Mouse (Mus musculus) intestine, embryonic 16.5 days (tissue): ENCODE data around the gene Trim71. TPM values are rescaled to one million over a fixed set of nuclear protein-coding genes. Genes with fewer than 3 reads are reported as not detected.
A peak's percentile ranks its signal among the peaks of the same experiment; 100 is the strongest.

Source experiments
- ATAC-seq: fragments of 200-750 bp; cut with Nextera tagmentation; 2 replicates; pipeline ENCODE4 v1.8.0; 2017; ENCODE audit warnings: moderate TSS enrichment, moderate library complexity
- H3K27ac ChIP-seq: fragments of 300-500 bp; sonication (generic); 2 replicates; pipeline ENCODE4 v1.5.1; 2014; ENCODE audit warnings: mild to moderate bottlenecking, low read length
- H3K27me3 ChIP-seq: fragments of 300-500 bp; sonication (generic); replicated peaks from 2 replicates; pipeline ENCODE4 v1.6.1; 2014; ENCODE audit warnings: low read length, control low read depth, mixed read lengths; ENCODE audit not compliant: control insufficient read depth, insufficient read depth
- H3K36me3 ChIP-seq: fragments of 300-500 bp; sonication (generic); 2 replicates; pipeline ENCODE4 v1.6.1; 2014; ENCODE audit warnings: low read length, control low read depth; ENCODE audit not compliant: control insufficient read depth, insufficient read depth
- H3K4me1 ChIP-seq: fragments of 300-500 bp; sonication (generic); 2 replicates; pipeline ENCODE4 v1.6.1; 2014; ENCODE audit warnings: low read length, control low read depth, mixed read lengths; ENCODE audit not compliant: control insufficient read depth, insufficient read depth
- H3K4me2 ChIP-seq: fragments of 300-500 bp; sonication (generic); 2 replicates; pipeline ENCODE4 v1.6.1; 2014; ENCODE audit warnings: low read depth, low read length, control low read depth
- H3K4me3 ChIP-seq: fragments of 300-500 bp; sonication (generic); 2 replicates; pipeline ENCODE4 v1.5.1; 2014; ENCODE audit warnings: mild to moderate bottlenecking, low read length
- H3K9ac ChIP-seq: fragments of 300-500 bp; sonication (generic); 2 replicates; pipeline ENCODE4 v1.6.1; 2014; ENCODE audit warnings: low read depth, low read length
- H3K9me3 ChIP-seq: fragments of 300-500 bp; sonication (generic); 2 replicates; pipeline ENCODE4 v1.6.1; 2016; ENCODE audit warnings: low read length, control low read depth; ENCODE audit not compliant: control insufficient read depth
- WGBS: fragments of 180-500 bp; shearing (Covaris S2); extraction: QIAGEN DNeasy Blood & Tissue Kit; methylation state at CpG from one replicate; pipeline ENCODE4 v1.1.7; 2014; 5-methylcytosine and 5-hydroxymethylcytosine counted together
- polyA plus RNA-seq: library from polyadenylated mRNA; unstranded; fragments of >200 nt; fragmentation: Nextera tagmentation; extraction: Ambion mirVana; gene quantifications from 2 replicates; pipeline ENCODE4 v1.2.1, GENCODE M21; 2015

Trim71 gene
- polyA plus RNA-seq, 1 experiment from 2014 or later, result 4.0 TPM

- Histone ChIP-seq H3K27ac (peak overlapping the region; percentile 97), H3K9me3 (no peaks in the 10 kb centered on the region), H3K4me1 (peaks cover 51% of the 10 kb centered on the region), H3K4me2 (peak overlapping the region; percentile 48), H3K9ac (peak overlapping the region; percentile 43), H3K27me3 (no peaks in the 10 kb centered on the region), H3K36me3 (no peaks in the 10 kb centered on the region), H3K4me3 (no peak overlapping the region)
- 29% methylated on average over 4 of the region's 4 CpGs for WGBS
- ATAC-seq, result no peak
Observed at GRCm38 (mm10) chr9:114548496-114548895, 15.7 kb downstream of the Trim71 start.

GRCm38 (mm10) chr9:114547643-114548077 lies 16.5 kb downstream of the Trim71 start:
- Histone ChIP-seq H3K27me3 (no peaks in the 10 kb centered on the region), H3K4me1 (peaks cover 54% of the 10 kb centered on the region), H3K4me3 (peak overlapping the region; percentile 1; the same call in 1 of the 2 replicates), H3K9ac (peak overlapping the region; percentile 60), H3K4me2 (peak overlapping the region; percentile 48), H3K9me3 (no peaks in the 10 kb centered on the region), H3K27ac (peak overlapping the region; percentile 97), H3K36me3 (no peaks in the 10 kb centered on the region)
- peak; percentile 83 for ATAC-seq
- WGBS, result 30% methylated on average over 6 of the region's 6 CpGs

- Histone ChIP-seq H3K4me3 (no peak overlapping the region), H3K9ac (0 out of 2 replicates have a peak overlapping the region, but pooled peaks have one; percentile 60), H3K27ac (peak overlapping the region; percentile 97), H3K9me3 (no peaks in the 10 kb centered on the region), H3K27me3 (no peaks in the 10 kb centered on the region), H3K36me3 (no peaks in the 10 kb centered on the region), H3K4me2 (peak overlapping the region; percentile 48), H3K4me1 (peaks cover 54% of the 10 kb centered on the region)
- no peak for ATAC-seq
- WGBS, result 44% methylated on average over 12 of the region's 12 CpGs
Observed at GRCm38 (mm10) chr9:114546765-114547164, 17.4 kb downstream of the Trim71 start.

GRCm38 (mm10) chr9:114544754-114545393 lies 19.3 kb downstream of the Trim71 start:
- Histone ChIP-seq H3K36me3 (no peaks in the 10 kb centered on the region), H3K27me3 (no peaks in the 10 kb centered on the region), H3K4me1 (peaks cover 57% of the 10 kb centered on the region), H3K27ac (peak overlapping the region; percentile 68), H3K4me2 (peak overlapping the region; percentile 50), H3K9me3 (no peaks in the 10 kb centered on the region), H3K4me3 (0 out of 2 replicates have a peak overlapping the region, but pooled peaks have one; percentile 6), H3K9ac (no peak overlapping the region)
- 30% methylated on average over 9 of the region's 9 CpGs for WGBS
- ATAC-seq, result no peak

GRCm38 (mm10) chr9:114543882-114544753 lies 20.1 kb downstream of the Trim71 start:
- peaks cover 56% of the 10 kb centered on the region for H3K4me1 ChIP-seq
- peak overlapping the region; percentile 50 for H3K4me2 ChIP-seq
- 45% methylated on average over 17 of the region's 17 CpGs for WGBS
- no peaks in the 10 kb centered on the region for H3K36me3 ChIP-seq
- H3K9me3 ChIP-seq, result no peaks in the 10 kb centered on the region
- peak; percentile 56 for ATAC-seq
- H3K9ac ChIP-seq, result peak overlapping the region; percentile 54
- H3K27ac ChIP-seq, result peak overlapping the region; percentile 73
- H3K4me3 ChIP-seq, result peak overlapping the region; percentile 6; the same call in 1 of the 2 replicates
- H3K27me3 ChIP-seq, result no peaks in the 10 kb centered on the region

- Histone ChIP-seq H3K9me3 (no peaks in the 10 kb centered on the region), H3K9ac (no peak overlapping the region), H3K36me3 (no peaks in the 10 kb centered on the region), H3K4me2 (no peak overlapping the region), H3K4me1 (peaks cover 54% of the 10 kb centered on the region), H3K27me3 (no peaks in the 10 kb centered on the region), H3K4me3 (no peak overlapping the region), H3K27ac (peak overlapping the region; percentile 49)
- peak; percentile 47 for ATAC-seq
- whole genome bisulfite sequencing, result 43% methylated on average over 1 of the region's 1 CpGs
Observed at GRCm38 (mm10) chr9:114541279-114541741, 22.9 kb downstream of the Trim71 start.

- Histone ChIP-seq H3K4me3 (no peak overlapping the region), H3K27ac (no peak overlapping the region), H3K27me3 (no peaks in the 10 kb centered on the region), H3K9ac (no peak overlapping the region), H3K9me3 (no peaks in the 10 kb centered on the region), H3K36me3 (no peaks in the 10 kb centered on the region), H3K4me1 (peaks cover 38% of the 10 kb centered on the region), H3K4me2 (no peak overlapping the region)
- 65% methylated on average over 7 of the region's 7 CpGs for WGBS
- no peak for ATAC-seq
Observed at GRCm38 (mm10) chr9:114538996-114539563, 25.1 kb downstream of the Trim71 start.

GRCm38 (mm10) chr9:114536628-114537027 lies 27.5 kb downstream of the Trim71 start:
- Histone ChIP-seq H3K9ac (no peak overlapping the region), H3K4me1 (peaks cover 32% of the 10 kb centered on the region)
- WGBS, result 51% methylated on average over 2 of the region's 2 CpGs

More at GRCm38 (mm10) chr9:114536628-114537027, 27.5 kb downstream of the Trim71 start:
- Histone ChIP-seq H3K4me3 (no peak overlapping the region), H3K27me3 (no peaks in the 10 kb centered on the region), H3K36me3 (no peaks in the 10 kb centered on the region), H3K27ac (no peak overlapping the region), H3K4me2 (no peak overlapping the region), H3K9me3 (no peaks in the 10 kb centered on the region)
- ATAC-seq, result no peak
